Mouse (Mus musculus): ENCODE data around the gene Zbtb7a. TPM values are rescaled to one million over a fixed set of nuclear protein-coding genes. Genes with fewer than 3 reads are reported as not detected.

Zbtb7a gene
- 21.6 and 27.2 TPM in 2 replicates for total RNA-seq (2014; rRNA removed)
- polyA plus RNA-seq (2015; fragmentation: Nextera tagmentation; extraction: Ambion mirVana): 12.4 and 15.7 TPM in 2 replicates

DNA sequence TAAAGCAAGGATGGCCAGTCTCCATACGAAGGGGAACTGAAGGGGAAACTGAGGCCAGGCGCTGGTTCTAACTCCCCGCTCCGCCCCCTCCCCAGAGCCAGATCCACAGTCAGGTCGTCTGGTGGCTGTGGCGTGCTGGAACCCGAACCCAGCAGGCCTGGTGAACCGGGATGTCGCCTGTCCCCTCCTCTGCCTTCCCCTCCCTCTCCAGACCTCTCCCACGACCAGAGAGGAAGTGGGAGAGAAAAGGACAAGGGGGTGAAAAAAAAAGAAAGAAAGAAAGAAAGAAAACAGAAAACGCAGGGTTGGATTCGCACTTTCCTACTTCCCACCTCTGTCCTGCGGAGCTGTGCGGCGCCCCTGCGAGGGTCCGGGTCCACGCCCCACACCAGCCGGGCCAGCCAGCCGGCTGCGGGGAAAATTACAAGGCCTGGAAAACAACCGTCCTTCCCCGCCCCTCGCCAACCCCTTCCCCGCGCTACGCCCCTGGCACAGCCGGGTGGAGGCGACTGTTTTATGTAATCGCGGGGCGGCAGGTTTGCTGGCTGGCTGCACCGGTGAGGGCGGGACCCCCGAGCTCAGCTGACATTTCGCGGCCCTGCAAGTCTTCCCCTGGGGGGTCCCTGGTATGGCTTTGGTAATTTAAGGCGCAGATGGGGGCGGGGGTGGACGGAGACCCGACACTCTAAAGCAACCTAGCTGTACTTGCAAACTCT is at the start of gene Zbtb7a:
Zbtb7a (plus strand) TSS at position 255 of the 716 bp plus-strand sequence.
- Histone ChIP-seq H3K36me3 (ENCODE audit: insufficient read depth) (no peaks in the 10 kb centered on the region), H3K9ac (peak within 1 kb of the TSS; percentile 94), H3K9me3 (ENCODE audit: low read length) (no peaks in the 10 kb centered on the region), H3K27ac (ENCODE audit: low read depth, low read length) (peak within 1 kb of the TSS; percentile 96), H3K4me3 (ENCODE audit: low read depth, low read length) (peak within 1 kb of the TSS; percentile 90), H3K4me1 (ENCODE audit: insufficient read depth) (peaks cover 9% of the 10 kb centered on the region), H3K4me2 (ENCODE audit: low read depth) (peak within 1 kb of the TSS; percentile 99), H3K27me3 (ENCODE audit: insufficient read depth, low read length) (peaks cover 19% of the 10 kb centered on the region)
- no peak for TF ChIP-seq CTCF (IDR thresholded peaks at IDR 0.05; ENCODE audit: low read depth)
- DNase-seq: no peak
- 4% methylated on average over 40 of the region's 41 CpGs for WGBS
- no peak for ATAC-seq

DNA sequence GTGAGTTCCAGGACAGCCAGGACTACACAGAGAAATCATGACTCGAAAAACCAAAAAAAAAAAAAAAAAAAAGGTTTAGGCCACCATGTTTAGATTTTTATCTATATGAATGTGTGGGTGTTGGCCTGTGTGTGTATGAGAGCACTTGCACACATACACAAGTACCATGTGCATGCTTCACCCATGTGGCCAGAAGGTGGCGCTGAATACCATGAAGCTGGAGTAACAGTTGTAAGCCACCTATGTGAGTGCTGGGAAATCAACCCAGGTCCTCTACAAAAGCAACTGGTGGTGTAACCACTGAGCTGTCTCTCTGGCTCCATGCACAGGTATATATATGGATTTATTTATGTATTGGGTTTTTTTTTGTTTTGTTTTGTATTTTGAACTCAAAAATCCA is 48.0 kb upstream of the Zbtb7a start:
- Histone ChIP-seq H3K27ac (ENCODE audit: low read depth, low read length) (no peak overlapping the region), H3K27me3 (ENCODE audit: insufficient read depth, low read length) (no peaks in the 10 kb centered on the region), H3K4me3 (ENCODE audit: low read depth, low read length) (no peak overlapping the region), H3K36me3 (ENCODE audit: insufficient read depth) (peaks cover 13% of the 10 kb centered on the region), H3K9ac (no peak overlapping the region), H3K4me1 (ENCODE audit: insufficient read depth) (no peaks in the 10 kb centered on the region), H3K9me3 (ENCODE audit: low read length) (no peaks in the 10 kb centered on the region), H3K4me2 (ENCODE audit: low read depth) (no peak overlapping the region)
- no peak for DNase-seq
- 47% methylated on average over 2 of the region's 2 CpGs for WGBS
- no peak for ATAC-seq
- peak; percentile 31 for TF ChIP-seq CTCF (IDR thresholded peaks at IDR 0.05; ENCODE audit: low read depth)

DNA sequence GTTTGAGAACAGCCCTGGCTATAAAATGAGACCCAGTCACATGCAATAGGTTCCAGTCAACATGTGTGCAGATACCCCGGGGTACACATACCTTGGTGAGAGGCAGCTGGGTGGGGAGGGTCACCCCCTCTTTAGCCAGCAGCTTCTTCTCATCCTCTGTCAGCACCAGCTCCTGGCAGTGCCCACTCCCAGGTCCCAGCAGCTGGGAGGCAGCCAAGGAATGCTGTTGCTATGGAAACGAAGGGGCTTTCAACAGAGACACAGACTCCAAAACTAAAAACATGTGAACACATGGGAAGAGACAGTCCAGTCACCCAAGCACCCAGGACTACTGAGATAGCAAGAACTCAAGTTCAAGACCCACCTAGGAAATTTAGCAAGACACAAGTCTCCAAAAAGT is 45.8 kb upstream of the Zbtb7a start:
- no peaks in the 10 kb centered on the region for H3K4me1 ChIP-seq (ENCODE audit: insufficient read depth)
- TF ChIP-seq CTCF (IDR thresholded peaks at IDR 0.05; ENCODE audit: low read depth): no peak
- no peak overlapping the region for H3K9ac ChIP-seq
- H3K27me3 ChIP-seq (ENCODE audit: insufficient read depth, low read length): no peaks in the 10 kb centered on the region
- ATAC-seq: peak; percentile 44; the same call in 1 of the 2 replicates
- no peak overlapping the region for H3K4me2 ChIP-seq (ENCODE audit: low read depth)
- DNase-seq: peak; percentile 76
- WGBS: 45% methylated on average over 2 of the region's 2 CpGs
- H3K4me3 ChIP-seq (ENCODE audit: low read depth, low read length): no peak overlapping the region
- no peak overlapping the region for H3K27ac ChIP-seq (ENCODE audit: low read depth, low read length)
- no peaks in the 10 kb centered on the region for H3K36me3 ChIP-seq (ENCODE audit: insufficient read depth)
- no peaks in the 10 kb centered on the region for H3K9me3 ChIP-seq (ENCODE audit: low read length)

DNA sequence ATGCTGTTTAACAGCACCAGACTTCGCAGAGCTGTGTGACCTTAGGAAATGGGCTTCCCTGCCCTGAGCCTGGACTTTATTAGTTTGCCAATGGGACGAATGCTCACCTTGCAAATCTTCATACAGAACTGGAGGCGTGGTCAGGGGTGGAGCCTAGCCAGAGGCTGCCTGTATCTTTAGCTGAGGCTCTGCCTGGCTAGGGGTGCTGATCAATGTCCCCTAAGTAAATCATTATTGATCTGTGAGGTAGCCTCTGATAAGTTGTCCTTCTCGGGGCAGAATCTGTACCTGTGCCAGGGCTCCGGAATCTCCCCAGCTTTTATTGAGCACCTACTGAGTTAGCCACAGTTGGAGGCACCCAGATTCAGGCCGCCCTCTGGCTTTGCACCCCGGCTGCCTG is 44.4 kb upstream of the Zbtb7a start:
- Histone ChIP-seq H3K27ac (ENCODE audit: low read depth, low read length) (no peak overlapping the region), H3K9me3 (ENCODE audit: low read length) (no peaks in the 10 kb centered on the region), H3K4me3 (ENCODE audit: low read depth, low read length) (no peak overlapping the region), H3K27me3 (ENCODE audit: insufficient read depth, low read length) (no peaks in the 10 kb centered on the region), H3K36me3 (ENCODE audit: insufficient read depth) (no peaks in the 10 kb centered on the region), H3K4me2 (ENCODE audit: low read depth) (no peak overlapping the region), H3K9ac (no peak overlapping the region), H3K4me1 (ENCODE audit: insufficient read depth) (no peaks in the 10 kb centered on the region)
- ATAC-seq (no peak), DNase-seq (no peak)
- no peak for TF ChIP-seq CTCF (IDR thresholded peaks at IDR 0.05; ENCODE audit: low read depth)
- WGBS: 75% methylated on average over 7 of the region's 7 CpGs

DNA sequence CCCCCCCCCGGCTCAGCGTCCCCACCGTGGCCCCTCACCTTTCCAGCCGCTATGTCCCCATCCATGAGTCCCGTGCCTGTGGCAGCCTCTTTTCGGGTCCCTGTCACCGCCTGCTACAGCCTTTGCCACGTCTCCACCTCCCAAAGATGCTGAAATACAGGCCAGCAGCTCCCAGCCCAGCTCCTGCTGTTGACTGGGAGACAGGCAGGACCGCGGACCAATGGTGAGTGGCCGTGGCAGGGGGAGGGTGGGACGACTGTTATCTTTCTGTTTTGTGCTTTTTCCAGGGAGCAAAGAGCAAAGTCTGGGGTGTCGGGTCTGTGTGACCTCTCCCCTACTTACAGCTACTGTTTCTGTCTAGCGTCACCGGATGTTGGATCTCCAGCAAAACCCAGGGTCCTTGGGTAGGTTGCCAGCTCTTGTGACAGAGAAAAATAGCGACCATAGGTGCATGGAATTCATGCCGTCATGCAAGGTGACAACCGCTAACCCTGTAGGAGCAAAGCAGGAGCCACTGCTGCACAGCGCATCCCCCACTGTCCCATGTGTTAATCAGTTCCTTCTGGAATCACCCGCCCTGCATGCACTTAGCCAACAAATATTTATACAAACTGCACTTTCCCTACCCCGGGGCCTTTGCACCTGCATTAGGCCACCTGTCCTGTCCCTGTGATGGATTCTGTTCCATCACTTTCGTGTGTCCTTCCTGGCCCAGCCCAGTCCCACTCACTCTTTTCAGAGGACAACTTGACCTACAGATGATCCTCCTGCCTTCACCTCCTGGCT is 42.4 kb upstream of the Zbtb7a start:
- Histone ChIP-seq H3K9ac (no peak overlapping the region), H3K9me3 (ENCODE audit: low read length) (no peaks in the 10 kb centered on the region), H3K4me1 (ENCODE audit: insufficient read depth) (no peaks in the 10 kb centered on the region), H3K4me2 (ENCODE audit: low read depth) (no peak overlapping the region), H3K27me3 (ENCODE audit: insufficient read depth, low read length) (no peaks in the 10 kb centered on the region), H3K27ac (ENCODE audit: low read depth, low read length) (no peak overlapping the region), H3K4me3 (ENCODE audit: low read depth, low read length) (no peak overlapping the region), H3K36me3 (ENCODE audit: insufficient read depth) (no peaks in the 10 kb centered on the region)
- 63% methylated on average over 22 of the region's 22 CpGs for WGBS
- ATAC-seq (no peak), DNase-seq (no peak)
- TF ChIP-seq CTCF (IDR thresholded peaks at IDR 0.05; ENCODE audit: low read depth): no peak

DNA sequence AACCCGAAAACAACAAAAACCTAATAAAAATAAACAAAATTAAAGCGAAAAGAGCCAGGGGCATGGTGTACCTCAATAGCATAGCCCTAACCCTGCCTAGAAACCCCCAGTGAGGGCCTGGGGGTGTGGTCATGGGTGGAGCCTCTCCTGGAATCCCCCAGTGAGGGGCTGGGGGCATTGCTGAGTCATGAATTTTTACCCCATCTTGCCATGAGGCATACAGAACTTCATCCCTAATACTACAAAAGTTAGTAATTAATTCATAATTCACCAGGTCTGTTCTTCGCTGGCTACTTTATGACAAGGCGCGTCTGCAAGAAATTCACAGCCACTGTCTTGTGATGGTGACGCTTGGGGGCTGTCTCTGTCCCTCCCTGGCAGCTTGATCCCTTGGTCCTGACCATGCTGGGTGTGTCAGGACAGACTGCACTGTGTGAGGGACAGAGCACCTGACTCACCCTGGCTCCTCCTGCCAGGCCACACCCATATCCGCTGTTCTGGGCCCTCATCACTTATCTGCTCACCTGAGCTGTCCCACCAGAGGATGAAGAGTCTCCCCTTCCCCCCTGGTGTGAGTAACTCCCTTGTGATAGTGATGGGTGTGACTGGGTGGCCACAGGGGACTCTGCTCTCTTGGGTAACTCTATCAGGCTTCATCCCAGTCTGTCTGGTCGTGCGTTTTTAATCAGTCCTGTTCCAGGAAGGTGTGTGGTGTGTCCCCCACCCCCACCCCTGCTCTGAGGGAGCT is 39.9 kb upstream of the Zbtb7a start:
- Histone ChIP-seq H3K9me3 (ENCODE audit: low read length) (no peaks in the 10 kb centered on the region), H3K9ac (no peak overlapping the region), H3K27ac (ENCODE audit: low read depth, low read length) (no peak overlapping the region), H3K4me1 (ENCODE audit: insufficient read depth) (no peaks in the 10 kb centered on the region), H3K4me2 (ENCODE audit: low read depth) (no peak overlapping the region), H3K36me3 (ENCODE audit: insufficient read depth) (no peaks in the 10 kb centered on the region), H3K27me3 (ENCODE audit: insufficient read depth, low read length) (no peaks in the 10 kb centered on the region), H3K4me3 (ENCODE audit: low read depth, low read length) (no peak overlapping the region)
- WGBS: 65% methylated on average over 9 of the region's 9 CpGs
- TF ChIP-seq CTCF (IDR thresholded peaks at IDR 0.05; ENCODE audit: low read depth): no peak
- DNase-seq (no peak), ATAC-seq (no peak)
